Mouse (Mus musculus) myocyte (in vitro differentiated cells): Measurements from ENCODE around the gene Rab25.

Experiments
- CEBPB ChIP-seq: IDR thresholded peaks from 2 replicates; pipeline ENCODE4 v1.6.1; 2011; ENCODE audit warnings: mild to moderate bottlenecking, moderate library complexity; ENCODE audit not compliant: poor library complexity, insufficient read depth, severe bottlenecking
- E2F4 ChIP-seq: IDR thresholded peaks from one replicate; pipeline ENCODE4 v1.6.1; 2011; ENCODE audit warnings: mild to moderate bottlenecking, control low read depth, moderate library complexity; ENCODE audit not compliant: insufficient read depth
- MAX ChIP-seq: IDR thresholded peaks from one replicate; pipeline ENCODE4 v1.6.1; 2011; ENCODE audit warnings: low read depth, mild to moderate bottlenecking, control low read depth
- MYOD1 ChIP-seq, 3 experiments: IDR thresholded peaks; one replicate each; pipeline ENCODE4 v1.6.1; 2011; ENCODE audit warnings: control low read depth in 2 of 3, low read depth in 2 of 3, mild to moderate bottlenecking in 2 of 3, moderate library complexity in 1 of 3; ENCODE audit not compliant: insufficient read length in 2 of 3, control insufficient read depth in 1 of 3
- MYOG ChIP-seq, 3 experiments: IDR thresholded peaks; one replicate each; pipeline ENCODE4 v1.6.1; 2011; ENCODE audit warnings: control low read depth in 2 of 3, low read depth in 2 of 3, mild to moderate bottlenecking in 2 of 3; ENCODE audit not compliant: insufficient read length in 2 of 3, control insufficient read depth in 1 of 3, insufficient read depth in 1 of 3
- POLR2A ChIP-seq: IDR thresholded peaks from one replicate; pipeline ENCODE4 v1.6.1; 2011; ENCODE audit warnings: low read depth, mild to moderate bottlenecking, control low read depth, moderate library complexity; ENCODE audit not compliant: insufficient read length
- POLR2AphosphoS2 ChIP-seq: IDR thresholded peaks from one replicate; pipeline ENCODE4 v1.6.1; 2011; ENCODE audit warnings: low read depth, control low read depth; ENCODE audit not compliant: insufficient read length
- REST ChIP-seq: IDR thresholded peaks from one replicate; pipeline ENCODE4 v1.6.1; 2011; ENCODE audit warnings: mild to moderate bottlenecking, control low read depth, moderate library complexity; ENCODE audit not compliant: insufficient read depth, insufficient read length
- SRF ChIP-seq: IDR thresholded peaks from one replicate; pipeline ENCODE4 v1.6.1; 2011; ENCODE audit warnings: low read depth; ENCODE audit not compliant: control insufficient read depth, insufficient read length
- TCF12 ChIP-seq: IDR thresholded peaks from one replicate; pipeline ENCODE4 v1.6.1; 2011; ENCODE audit warnings: mild to moderate bottlenecking, control low read depth; ENCODE audit not compliant: poor library complexity, insufficient read depth, severe bottlenecking
- TCF3 ChIP-seq: IDR thresholded peaks from one replicate; pipeline ENCODE4 v1.6.1; 2011; ENCODE audit warnings: low read depth, control low read depth; ENCODE audit not compliant: insufficient read length
- USF1 ChIP-seq: IDR thresholded peaks from one replicate; pipeline ENCODE4 v1.6.1; 2011; ENCODE audit warnings: low read depth, mild to moderate bottlenecking, control low read depth, moderate library complexity

- TF ChIP-seq POLR2A (no peak), MAX (no peak), POLR2AphosphoS2 (no peak), TCF12 (no peak), E2F4 (no peak), USF1 (no peak), SRF (no peak), MYOG (IDR thresholded peaks at IDR 0.05; ENCODE audit: control insufficient read depth in 1 of 3, insufficient read depth in 1 of 3, insufficient read length in 2 of 3, low read depth in 2 of 3) (no peak), MYOD1 (IDR thresholded peaks at IDR 0.05; ENCODE audit: control insufficient read depth in 1 of 3, insufficient read length in 2 of 3, low read depth in 2 of 3) (no peak), CEBPB (no peak), REST (no peak), TCF3 (no peak)
Observed at GRCm38 (mm10) chr3:88578498-88579424, 30.7 kb upstream of the Rab25 start.
